Mouse (Mus musculus) heart, postnatal 0 days (tissue): ENCODE data around the gene Fgf13. TPM values are rescaled to one million over a fixed set of nuclear protein-coding genes. Genes with fewer than 3 reads are reported as not detected.

ENCODE experiments used
- ATAC-seq: fragments of 200-750 bp; cut with Nextera tagmentation; 2 replicates; pipeline ENCODE4 v1.8.0; 2017; ENCODE audit warnings: low read depth, moderate number of reproducible peaks, moderate library complexity; ENCODE audit not compliant: insufficient read depth
- DNase-seq: peaks from one replicate; pipeline ENCODE4 v3.0.0-alpha.2; 2016; ENCODE audit warnings: low spot score
- H3K27ac ChIP-seq: fragments of 300-500 bp; sonication (generic); 2 replicates; pipeline ENCODE4 v1.5.1; 2014; ENCODE audit warnings: low read depth, mild to moderate bottlenecking
- H3K27me3 ChIP-seq: fragments of 300-500 bp; sonication (generic); 2 replicates; pipeline ENCODE4 v1.6.1; 2014; ENCODE audit warnings: low read length, mixed read lengths; ENCODE audit not compliant: control insufficient read depth, insufficient read depth
- H3K36me3 ChIP-seq: fragments of 300-500 bp; sonication (generic); replicated peaks from 2 replicates; pipeline ENCODE4 v1.6.1; 2014; ENCODE audit warnings: low read length, mixed read lengths; ENCODE audit not compliant: control insufficient read depth, insufficient read depth
- H3K4me1 ChIP-seq: fragments of 300-500 bp; sonication (generic); 2 replicates; pipeline ENCODE4 v1.6.1; 2014; ENCODE audit warnings: antibody characterized with exemption; ENCODE audit not compliant: control insufficient read depth, insufficient read depth
- H3K4me2 ChIP-seq: fragments of 300-500 bp; sonication (generic); 2 replicates; pipeline ENCODE4 v1.6.1; 2014; ENCODE audit warnings: low read depth, mild to moderate bottlenecking, low read length, moderate library complexity
- H3K4me3 ChIP-seq: fragments of 300-500 bp; sonication (generic); 2 replicates; pipeline ENCODE4 v1.5.1; 2014; ENCODE audit warnings: low read depth, low read length
- H3K9ac ChIP-seq: fragments of 300-500 bp; sonication (generic); replicated peaks from 2 replicates; pipeline ENCODE4 v1.6.1; 2014; ENCODE audit warnings: low read depth, low read length, mixed read lengths
- H3K9me3 ChIP-seq: fragments of 300-500 bp; sonication (generic); replicated peaks from 2 replicates; pipeline ENCODE4 v1.6.1; 2016; ENCODE audit warnings: low read length; ENCODE audit not compliant: control insufficient read depth
- CTCF ChIP-seq: IDR thresholded peaks from 2 replicates; pipeline ENCODE4 v1.5.1; 2016; ENCODE audit warnings: antibody characterized with exemption, control low read depth, low read depth
- EP300 ChIP-seq: IDR thresholded peaks from 2 replicates; pipeline ENCODE4 v1.6.1; 2016; ENCODE audit warnings: antibody characterized with exemption, low read depth
- WGBS: fragments of 180-500 bp; shearing (Covaris S2); extraction: QIAGEN DNeasy Blood & Tissue Kit; methylation state at CpG from one replicate; pipeline ENCODE4 v1.1.7; 2014; 5-methylcytosine and 5-hydroxymethylcytosine counted together
- polyA plus RNA-seq: library from polyadenylated mRNA; unstranded; fragments of >200 nt; fragmentation: Nextera tagmentation; extraction: Ambion mirVana; gene quantifications from 2 replicates; pipeline ENCODE4 v1.2.1, GENCODE M21; 2015
- total RNA-seq: library from RNA; depleted of rRNA; stranded (reverse); fragments of >200 nt; gene quantifications from 2 replicates; pipeline ENCODE4 v1.2.3, GENCODE M21; 2014; ENCODE audit warnings: low replicate concordance

Gene Fgf13
- total and polyA plus RNA-seq, 2 experiments from 2014 or later = 35.5 to 88.7 TPM

GRCm38 (mm10) chrX:59141947-59142346, 425.9 kb downstream of the Fgf13 start:
- no peaks in the 10 kb centered on the region for H3K9me3 ChIP-seq
- 68% methylated on average over 2 of the region's 2 CpGs for WGBS
- ATAC-seq = no peak
- H3K4me1 ChIP-seq = no peaks in the 10 kb centered on the region
- no peaks in the 10 kb centered on the region for H3K36me3 ChIP-seq
- no peak overlapping the region for H3K27ac ChIP-seq
- no peak for DNase-seq
- H3K4me3 ChIP-seq = no peak overlapping the region
- H3K27me3 ChIP-seq = no peaks in the 10 kb centered on the region
- no peak overlapping the region for H3K4me2 ChIP-seq
- no peak overlapping the region for H3K9ac ChIP-seq
- TF ChIP-seq EP300 = no peak
- no peak for TF ChIP-seq CTCF

GRCm38 (mm10) chrX:59134928-59135361, 432.9 kb downstream of the Fgf13 start:
- Histone ChIP-seq H3K9ac (peak overlapping the region; percentile 45; the same call in 1 of the 2 replicates), H3K4me3 (peak overlapping the region; percentile 62), H3K36me3 (no peaks in the 10 kb centered on the region), H3K9me3 (no peaks in the 10 kb centered on the region), H3K4me1 (no peaks in the 10 kb centered on the region), H3K4me2 (peak overlapping the region; percentile 78), H3K27me3 (no peaks in the 10 kb centered on the region), H3K27ac (peak overlapping the region; percentile 51)
- ATAC-seq (peak; percentile 78), DNase-seq (peak; percentile 31)
- WGBS = 20% methylated on average over 8 of the region's 8 CpGs
- peak; percentile 58 for TF ChIP-seq CTCF
- TF ChIP-seq EP300 = no peak

- peak overlapping the region; percentile 45 for H3K9ac ChIP-seq
- ATAC-seq (peak; percentile 70), DNase-seq (peak; percentile 12)
- peak overlapping the region; percentile 51 for H3K27ac ChIP-seq
- WGBS = 12% methylated on average over 39 of the region's 75 CpGs
- peak overlapping the region; percentile 78 for H3K4me2 ChIP-seq
- peak overlapping the region; percentile 62 for H3K4me3 ChIP-seq
- TF ChIP-seq CTCF (no peak), EP300 (no peak)
- H3K9me3 ChIP-seq = no peaks in the 10 kb centered on the region
- no peaks in the 10 kb centered on the region for H3K36me3 ChIP-seq
- H3K27me3 ChIP-seq = no peaks in the 10 kb centered on the region
- H3K4me1 ChIP-seq = no peaks in the 10 kb centered on the region
These were observed 433.6 kb downstream of the Fgf13 start for GRCm38 (mm10) chrX:59134166-59134861.

GRCm38 (mm10) chrX:59133834-59134165, 434.1 kb downstream of the Fgf13 start:
- peak overlapping the region; percentile 45 for H3K9ac ChIP-seq
- peak overlapping the region; percentile 51; the same call in 1 of the 2 replicates for H3K27ac ChIP-seq

GRCm38 (mm10) chrX:59133416-59133815, 434.5 kb downstream of the Fgf13 start:
- no peak for TF ChIP-seq CTCF
- TF ChIP-seq EP300 = no peak
- Histone ChIP-seq H3K9ac (no peak overlapping the region), H3K4me1 (no peaks in the 10 kb centered on the region), H3K4me2 (peak overlapping the region; percentile 78), H3K4me3 (peak overlapping the region; percentile 62), H3K27ac (no peak overlapping the region), H3K27me3 (no peaks in the 10 kb centered on the region), H3K9me3 (no peaks in the 10 kb centered on the region), H3K36me3 (no peaks in the 10 kb centered on the region)
- ATAC-seq = no peak
- WGBS = 19% methylated on average over 10 of the region's 10 CpGs
- no peak for DNase-seq

More at GRCm38 (mm10) chrX:59133834-59134165, 434.1 kb downstream of the Fgf13 start:
- WGBS = 16% methylated on average over 21 of the region's 24 CpGs
- Histone ChIP-seq H3K4me1 (no peaks in the 10 kb centered on the region), H3K27me3 (no peaks in the 10 kb centered on the region), H3K9me3 (no peaks in the 10 kb centered on the region), H3K4me3 (peak overlapping the region; percentile 62), H3K36me3 (no peaks in the 10 kb centered on the region), H3K4me2 (peak overlapping the region; percentile 78)
- no peak for TF ChIP-seq EP300
- TF ChIP-seq CTCF = no peak
- DNase-seq = no peak
- no peak for ATAC-seq

GRCm38 (mm10) chrX:59126637-59127036, 441.2 kb downstream of the Fgf13 start:
- Histone ChIP-seq H3K36me3 (no peaks in the 10 kb centered on the region), H3K4me3 (no peak overlapping the region), H3K4me2 (no peak overlapping the region), H3K9me3 (no peaks in the 10 kb centered on the region), H3K9ac (no peak overlapping the region), H3K4me1 (no peaks in the 10 kb centered on the region), H3K27ac (no peak overlapping the region), H3K27me3 (no peaks in the 10 kb centered on the region)
- WGBS = 61% methylated on average over 4 of the region's 4 CpGs
- TF ChIP-seq EP300 (no peak), CTCF (no peak)
- ATAC-seq = no peak
- no peak for DNase-seq
